ENCODE assay signal across 16 mouse cellular contexts in the genomic region with DNA sequence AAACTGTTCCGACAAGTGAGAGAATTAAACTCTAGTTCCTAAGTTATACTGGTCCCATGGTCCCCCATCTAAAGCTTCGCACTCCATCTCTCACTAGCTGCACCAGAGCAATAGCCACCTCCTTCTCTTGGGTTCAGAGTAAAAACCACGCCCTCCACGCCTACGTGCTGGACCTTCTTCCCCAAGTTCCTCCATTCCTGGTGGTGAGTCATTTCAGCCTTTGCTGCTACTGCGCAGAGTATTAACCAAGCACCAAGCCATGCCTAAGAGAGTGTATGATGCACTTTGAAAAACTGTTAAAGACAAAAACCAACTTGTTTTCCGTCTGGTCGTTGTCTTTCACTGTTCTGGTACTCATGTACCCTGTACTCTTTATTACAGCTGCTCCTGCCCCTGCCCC. TPM values are rescaled to one million over a fixed set of nuclear protein-coding genes. Genes with fewer than 3 reads are reported as not detected.
A peak's percentile ranks its signal among the peaks of the same experiment; 100 is the strongest.
DNase-seq lines count a peak whose midpoint lies in the region; ATAC-seq and TF ChIP-seq lines count a peak whose summit lies in the region.
"Had no signal": no experiment of that assay in that cellular context is flagged by ENCODE, and none has a peak within 500 bp of the region (broad histone marks: within the 10 kb centered on the region; RNA-seq: fewer than 3 reads in every experiment).

No protein-coding gene starts in this region.

- H3K9ac ChIP-seq in heart, embryonic 11.5 days (ENCODE audit: low read depth, low read length) = no peak overlapping the region
- H3K9ac ChIP-seq in intestine, postnatal 0 days (ENCODE audit: low read depth, low read length) = no peak overlapping the region
- H3K9ac ChIP-seq: forebrain, embryonic 13.5 days; heart, embryonic 15.5 days; midbrain, embryonic 13.5 days had no signal

- H3K4me2 ChIP-seq in heart, embryonic 11.5 days = no peak overlapping the region
- H3K4me2 ChIP-seq in intestine, postnatal 0 days (replicated peaks; ENCODE audit: low read depth) = no peak overlapping the region
- H3K4me2 ChIP-seq: forebrain, embryonic 13.5 days; heart, embryonic 15.5 days; midbrain, embryonic 13.5 days had no signal

- no peak overlapping the region for H3K27ac ChIP-seq in heart, embryonic 11.5 days (ENCODE audit: low read depth, low read length)
- H3K27ac ChIP-seq in intestine, postnatal 0 days (ENCODE audit: low read depth, low read length) = no peak overlapping the region
- H3K27ac ChIP-seq: forebrain, embryonic 13.5 days; midbrain, embryonic 13.5 days had no signal

- peak; percentile 28 for DNase-seq in heart, adult 8-10 months (ENCODE audit: low spot score)
- DNase-seq in urinary bladder, postnatal 14 days (ENCODE audit: low spot score) = peak; percentile 76
- DNase-seq in urinary bladder, adult 2 months (ENCODE audit: low spot score) = no peak
- DNase-seq in urinary bladder, postnatal 36 days (ENCODE audit: low spot score in 2 of 2) = peak; percentile 44 to 61
- DNase-seq: cerebellum, adult 11 months; thymus, postnatal 36 days had no signal

- ATAC-seq in heart, embryonic 11.5 days (replicated peaks; ENCODE audit: insufficient number of reproducible peaks, low FRiP score, low TSS enrichment) = no peak
- ATAC-seq in intestine, postnatal 0 days = peak; percentile 64; the same call in 1 of the 2 replicates
- ATAC-seq in granulocyte monocyte progenitor cell, adult 5-6 weeks (replicated peaks; ENCODE audit: poor library complexity, severe bottlenecking) = no peak
- no peak for ATAC-seq in inflammation-experienced regulatory T-cells, adult 6 months
- ATAC-seq: activated CD4-positive, CD25-positive, alpha-beta regulatory T cell, adult 4 months; forebrain, embryonic 13.5 days; midbrain, embryonic 13.5 days had no signal

- no peak overlapping the region for H3K4me3 ChIP-seq in heart, embryonic 11.5 days (ENCODE audit: low read depth, low read length)
- no peak overlapping the region for H3K4me3 ChIP-seq in intestine, postnatal 0 days (ENCODE audit: low read depth, low read length)
- H3K4me3 ChIP-seq: forebrain, embryonic 13.5 days; heart, embryonic 15.5 days; midbrain, embryonic 13.5 days had no signal

- TF ChIP-seq CTCF in intestine, postnatal 0 days (IDR thresholded peaks at IDR 0.05; ENCODE audit: low read depth) = no peak

- WGBS in heart, embryonic 11.5 days (ENCODE audit: insufficient replicate concordance) = 79% methylated on average over 8 of the region's 8 CpGs
- 51% methylated on average over 8 of the region's 8 CpGs for WGBS in intestine, postnatal 0 days

- no peaks in the 10 kb centered on the region for H3K4me1 ChIP-seq in heart, embryonic 11.5 days (ENCODE audit: control insufficient read depth, insufficient read depth, low read length)
- no peaks in the 10 kb centered on the region; the same call in 1 of the 2 replicates for H3K4me1 ChIP-seq in intestine, postnatal 0 days (replicated peaks; ENCODE audit: control insufficient read depth, insufficient read depth, low read length)
- H3K4me1 ChIP-seq: forebrain, embryonic 13.5 days; midbrain, embryonic 13.5 days had no signal

- H3K36me3 ChIP-seq in heart, embryonic 11.5 days (ENCODE audit: control insufficient read depth, insufficient read depth, low read length) = no peaks in the 10 kb centered on the region
- no peaks in the 10 kb centered on the region for H3K36me3 ChIP-seq in intestine, postnatal 0 days (ENCODE audit: control insufficient read depth, insufficient read depth)
- H3K36me3 ChIP-seq: G1E; heart, embryonic 15.5 days; midbrain, embryonic 13.5 days had no signal

- no peaks in the 10 kb centered on the region for H3K9me3 ChIP-seq in heart, embryonic 11.5 days (replicated peaks; ENCODE audit: control insufficient read depth, low read length)
- H3K9me3 ChIP-seq in intestine, postnatal 0 days (ENCODE audit: control insufficient read depth) = no peaks in the 10 kb centered on the region
- H3K9me3 ChIP-seq: forebrain, embryonic 13.5 days; G1E; heart, embryonic 15.5 days; midbrain, embryonic 13.5 days had no signal

- no peaks in the 10 kb centered on the region for H3K27me3 ChIP-seq in heart, embryonic 11.5 days (ENCODE audit: control insufficient read depth, insufficient read depth, low read length)
- H3K27me3 ChIP-seq in intestine, postnatal 0 days (replicated peaks; ENCODE audit: control insufficient read depth, insufficient read depth, low read length) = no peaks in the 10 kb centered on the region
- H3K27me3 ChIP-seq: forebrain, embryonic 13.5 days; heart, embryonic 15.5 days; midbrain, embryonic 13.5 days had no signal

RNA-seq across cellular contexts. Expression of a gene that starts 41.4 kb away (rescaled TPM):
- total RNA-seq in heart, adult 8-10 months (2022) = 10 to 100 TPM; 62.7 to 82.4 (median 71.7) TPM
- polyA plus RNA-seq in heart, embryonic 11.5 days (2014; fragmentation: Nextera tagmentation; extraction: Ambion mirVana) = 60.5 and 64.3 TPM in 2 replicates
- 56.5 and 59.2 TPM in 2 replicates for polyA plus RNA-seq in urinary bladder, adult 2 months (2012; rRNA removed)
- polyA plus RNA-seq in intestine, postnatal 0 days (2015; fragmentation: Nextera tagmentation; extraction: Ambion mirVana) = 19.2 and 22.3 TPM in 2 replicates
- total RNA-seq in granulocyte monocyte progenitor cell, adult 5-6 weeks (2014; fragmentation: Nextera tagmentation) = 39.1 and 55.1 TPM in 2 replicates
- total RNA-seq in granulocyte monocyte progenitor cell, adult 5-6 weeks (2017) = 60.6 and 71.7 TPM in 2 replicates
- polyA plus RNA-seq in inflammation-experienced regulatory T-cells, adult 6 months (2017; shearing (Covaris generic)) = 10 to 100 TPM; 25.8 to 31.5 (median 31.3) TPM

RNA-seq across cellular contexts. Expression of a gene that starts 56.1 kb away (rescaled TPM):
- total RNA-seq in heart, adult 8-10 months (2022) = 100 to 1,000 TPM in 2 of 4 experiments, 10 to 100 TPM in 2; 82.2 to 179 (median 102) TPM
- 58.4 and 72.9 TPM in 2 replicates for polyA plus RNA-seq in heart, embryonic 11.5 days (2014; fragmentation: Nextera tagmentation; extraction: Ambion mirVana)
- polyA plus RNA-seq in urinary bladder, adult 2 months (2012; rRNA removed) = 10.6 and 14.3 TPM in 2 replicates
- polyA plus RNA-seq in intestine, postnatal 0 days (2015; fragmentation: Nextera tagmentation; extraction: Ambion mirVana) = 3.6 and 4.0 TPM in 2 replicates
- total RNA-seq in granulocyte monocyte progenitor cell, adult 5-6 weeks (2014; fragmentation: Nextera tagmentation) = not detected in 2 replicates
- not detected in 2 replicates for total RNA-seq in granulocyte monocyte progenitor cell, adult 5-6 weeks (2017)
- polyA plus RNA-seq in inflammation-experienced regulatory T-cells, adult 6 months (2017; shearing (Covaris generic)) = not detected
- polyA plus RNA-seq: activated CD4-positive, CD25-positive, alpha-beta regulatory T cell, adult 4 months; C2C12; G1E had no signal
